Mouse (Mus musculus) limb, embryonic 12.5 days (tissue): ENCODE data around the gene Gas7. TPM values are rescaled to one million over a fixed set of nuclear protein-coding genes. Genes with fewer than 3 reads are reported as not detected.

ENCODE experiments used
- ATAC-seq: fragments of 200-750 bp; cut with Nextera tagmentation; 2 replicates; pipeline ENCODE4 v1.8.0; 2017; ENCODE audit warnings: low read depth, moderate TSS enrichment; ENCODE audit not compliant: insufficient number of reproducible peaks, insufficient read depth, low FRiP score, low TSS enrichment
- H3K27ac ChIP-seq: fragments of 300-500 bp; sonication (generic); 2 replicates; pipeline ENCODE4 v1.5.1; 2016; ENCODE audit warnings: mild to moderate bottlenecking, moderate library complexity
- H3K27me3 ChIP-seq: fragments of 300-500 bp; sonication (generic); 2 replicates; pipeline ENCODE4 v1.6.1; 2016; ENCODE audit warnings: mild to moderate bottlenecking, moderate library complexity
- H3K36me3 ChIP-seq: fragments of 300-500 bp; sonication (generic); 2 replicates; pipeline ENCODE4 v1.6.1; 2016; ENCODE audit warnings: mild to moderate bottlenecking, moderate library complexity
- H3K4me1 ChIP-seq: fragments of 300-500 bp; sonication (generic); replicated peaks from 2 replicates; pipeline ENCODE4 v1.6.1; 2016
- H3K4me2 ChIP-seq: fragments of 300-500 bp; sonication (generic); 2 replicates; pipeline ENCODE4 v1.6.1; 2016; ENCODE audit warnings: mild to moderate bottlenecking, moderate library complexity
- H3K4me3 ChIP-seq: fragments of 300-500 bp; sonication (generic); replicated peaks from 2 replicates; pipeline ENCODE4 v1.5.1; 2016; ENCODE audit warnings: mild to moderate bottlenecking
- H3K9ac ChIP-seq: fragments of 300-500 bp; sonication (generic); replicated peaks from 2 replicates; pipeline ENCODE4 v1.6.1; 2016; ENCODE audit warnings: mild to moderate bottlenecking, moderate library complexity
- H3K9me3 ChIP-seq: fragments of 300-500 bp; sonication (generic); 2 replicates; pipeline ENCODE4 v1.6.1; 2016; ENCODE audit warnings: mild to moderate bottlenecking, moderate library complexity
- WGBS: fragments of 180-500 bp; shearing (Covaris S2); methylation state at CpG from one replicate; pipeline ENCODE4 v1.1.7; 2016; 5-methylcytosine and 5-hydroxymethylcytosine counted together
- polyA plus RNA-seq: library from polyadenylated mRNA; unstranded; fragments of >200 nt; fragmentation: Nextera tagmentation; extraction: Ambion mirVana; gene quantifications from 2 replicates; pipeline ENCODE4 v1.2.1, GENCODE M21; 2016

Gene Gas7
- polyA plus RNA-seq, 1 experiment from 2014 or later = 4.3 TPM

GRCm38 (mm10) chr11:67723231-67724013 lies 268.2 kb downstream of the Gas7 start:
- H3K36me3 ChIP-seq = no peaks in the 10 kb centered on the region
- WGBS = 70% methylated on average over 8 of the region's 8 CpGs
- no peak overlapping the region for H3K27ac ChIP-seq
- no peaks in the 10 kb centered on the region for H3K27me3 ChIP-seq
- no peak overlapping the region for H3K4me3 ChIP-seq
- ATAC-seq = no peak
- no peaks in the 10 kb centered on the region for H3K4me1 ChIP-seq
- H3K9me3 ChIP-seq = no peaks in the 10 kb centered on the region
- H3K9ac ChIP-seq = no peak overlapping the region
- no peak overlapping the region for H3K4me2 ChIP-seq

- Histone ChIP-seq H3K36me3 (no peaks in the 10 kb centered on the region), H3K4me2 (no peak overlapping the region), H3K9ac (no peak overlapping the region), H3K4me1 (no peaks in the 10 kb centered on the region), H3K9me3 (no peaks in the 10 kb centered on the region), H3K27ac (no peak overlapping the region), H3K4me3 (no peak overlapping the region), H3K27me3 (no peaks in the 10 kb centered on the region)
- 87% methylated on average over 6 of the region's 6 CpGs for whole genome bisulfite sequencing
- no peak for ATAC-seq
Measured at GRCm38 (mm10) chr11:67727095-67727494, 271.9 kb downstream of the Gas7 start.

GRCm38 (mm10) chr11:67728726-67729125 lies 273.5 kb downstream of the Gas7 start:
- no peak overlapping the region for H3K4me3 ChIP-seq
- no peaks in the 10 kb centered on the region for H3K36me3 ChIP-seq
- no peaks in the 10 kb centered on the region for H3K9me3 ChIP-seq
- no peak overlapping the region for H3K9ac ChIP-seq
- H3K27me3 ChIP-seq = no peaks in the 10 kb centered on the region
- H3K4me1 ChIP-seq = no peaks in the 10 kb centered on the region
- H3K4me2 ChIP-seq = no peak overlapping the region
- H3K27ac ChIP-seq = no peak overlapping the region
- ATAC-seq = no peak

GRCm38 (mm10) chr11:67731056-67731455 lies 275.8 kb downstream of the Gas7 start:
- no peak overlapping the region for H3K4me3 ChIP-seq
- WGBS = 95% methylated on average over 2 of the region's 2 CpGs
- H3K4me2 ChIP-seq = no peak overlapping the region
- no peak overlapping the region for H3K9ac ChIP-seq
- no peaks in the 10 kb centered on the region for H3K4me1 ChIP-seq
- no peak overlapping the region for H3K27ac ChIP-seq
- no peaks in the 10 kb centered on the region for H3K27me3 ChIP-seq
- no peaks in the 10 kb centered on the region for H3K36me3 ChIP-seq
- no peak for ATAC-seq
- no peaks in the 10 kb centered on the region for H3K9me3 ChIP-seq

GRCm38 (mm10) chr11:67733726-67734125 lies 278.5 kb downstream of the Gas7 start:
- Histone ChIP-seq H3K27me3 (no peaks in the 10 kb centered on the region), H3K9me3 (no peaks in the 10 kb centered on the region), H3K4me1 (no peaks in the 10 kb centered on the region), H3K9ac (no peak overlapping the region), H3K4me3 (no peak overlapping the region), H3K27ac (no peak overlapping the region), H3K36me3 (no peaks in the 10 kb centered on the region), H3K4me2 (no peak overlapping the region)
- 81% methylated on average over 1 of the region's 1 CpGs for WGBS
- ATAC-seq = no peak

GRCm38 (mm10) chr11:67734597-67734996 lies 279.4 kb downstream of the Gas7 start:
- Histone ChIP-seq H3K4me3 (no peak overlapping the region), H3K9me3 (no peaks in the 10 kb centered on the region), H3K27me3 (no peaks in the 10 kb centered on the region), H3K9ac (no peak overlapping the region), H3K4me1 (no peaks in the 10 kb centered on the region), H3K27ac (no peak overlapping the region), H3K4me2 (no peak overlapping the region), H3K36me3 (no peaks in the 10 kb centered on the region)
- ATAC-seq = no peak
- WGBS = 68% methylated on average over 3 of the region's 3 CpGs

GRCm38 (mm10) chr11:67738345-67738744 lies 283.1 kb downstream of the Gas7 start:
- Histone ChIP-seq H3K4me1 (no peaks in the 10 kb centered on the region), H3K4me3 (no peak overlapping the region), H3K9ac (no peak overlapping the region), H3K4me2 (no peak overlapping the region), H3K9me3 (no peaks in the 10 kb centered on the region), H3K36me3 (no peaks in the 10 kb centered on the region), H3K27me3 (no peaks in the 10 kb centered on the region), H3K27ac (no peak overlapping the region)
- no peak for ATAC-seq
- 83% methylated on average over 6 of the region's 6 CpGs for WGBS

Other genes starting within 250 kb of the Gas7 start
- gene Myh4, start 217.4 kb upstream of the Gas7 start, polyA plus RNA-seq = 0.21 and 0.33 TPM in 2 replicates
- 6.7 and 7.5 TPM in 2 replicates for gene Myh8, start 178.3 kb upstream of the Gas7 start, polyA plus RNA-seq
- 0.08 and 0.13 TPM in 2 replicates for gene Myh13, start 133.8 kb upstream of the Gas7 start, polyA plus RNA-seq
- gene Rcvrn, start 239.9 kb downstream of the Gas7 start, polyA plus RNA-seq = not detected in 2 replicates